Comparison of ENCODE assay signal across 13 mouse cellular contexts in the genomic region with DNA sequence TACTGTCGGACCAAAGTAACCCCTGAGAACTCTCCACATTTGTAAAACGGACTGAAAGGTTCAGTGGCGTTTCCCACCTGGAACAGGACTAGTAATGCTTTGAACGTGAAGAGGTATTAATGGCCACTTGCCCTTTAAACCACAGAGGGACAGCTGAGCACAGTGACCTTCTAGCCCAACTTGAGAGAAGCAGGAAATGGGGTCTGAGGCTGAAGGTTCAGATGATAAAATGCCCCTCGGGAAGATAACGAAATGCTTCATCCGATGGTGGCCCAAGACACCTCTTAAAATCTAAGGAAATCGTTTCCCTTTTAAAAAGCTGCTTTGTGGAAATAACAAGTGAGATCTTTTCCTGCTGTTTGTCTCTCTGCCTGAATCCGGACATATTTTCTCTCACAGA.
A peak's percentile ranks its signal among the peaks of the same experiment; 100 is the strongest.
DNase-seq lines count a peak whose midpoint lies in the region; ATAC-seq and TF ChIP-seq lines count a peak whose summit lies in the region.
"Had no signal": no experiment of that assay in that cellular context is flagged by ENCODE, and none has a peak within 500 bp of the region (broad histone marks: within the 10 kb centered on the region; RNA-seq: fewer than 3 reads in every experiment).

No protein-coding gene starts in this region.

- no peak for DNase-seq in cerebellum, adult 2 months
- no peak for DNase-seq in cerebellum, adult 11-12 months
- no peak for DNase-seq in hindbrain, postnatal 0 days (ENCODE audit: low spot score)
- DNase-seq in retina, postnatal 1 day, result peak; percentile 3
- no peak for DNase-seq in retina, embryonic 14.5 days (ENCODE audit: low spot score)
- DNase-seq in right cerebral cortex, postnatal 25 days, result no peak
- DNase-seq: B cell, adult 2 months; gastrocnemius, postnatal 36 days; midbrain, embryonic 14.5 days had no signal

- no peak for TF ChIP-seq POLR2A in cerebellum, adult 2 months (IDR thresholded peaks at IDR 0.05; ENCODE audit: borderline replicate concordance, insufficient read depth, low read length)

- no peaks in the 10 kb centered on the region for H3K9me3 ChIP-seq in hindbrain, postnatal 0 days (ENCODE audit: low read length)
- H3K9me3 ChIP-seq in hindbrain, embryonic 13.5 days, result no peaks in the 10 kb centered on the region
- H3K9me3 ChIP-seq: embryonic facial prominence, embryonic 10.5 days; neural tube, embryonic 12.5 days had no signal

- no peak for ATAC-seq in hindbrain, postnatal 0 days
- ATAC-seq in hindbrain, embryonic 13.5 days (ENCODE audit: low FRiP score), result no peak

- H3K27me3 ChIP-seq in cerebellum, adult 2 months (ENCODE audit: control insufficient read depth, insufficient read depth, low read length), result no peaks in the 10 kb centered on the region
- no peaks in the 10 kb centered on the region for H3K27me3 ChIP-seq in hindbrain, postnatal 0 days (ENCODE audit: insufficient read depth, low read length)
- H3K27me3 ChIP-seq in hindbrain, embryonic 13.5 days, result no peaks in the 10 kb centered on the region
- H3K27me3 ChIP-seq: neural tube, embryonic 12.5 days had no signal

- no peaks in the 10 kb centered on the region for H3K36me3 ChIP-seq in hindbrain, postnatal 0 days (ENCODE audit: insufficient read depth, low read length)
- no peaks in the 10 kb centered on the region for H3K36me3 ChIP-seq in hindbrain, embryonic 13.5 days
- H3K36me3 ChIP-seq: embryonic facial prominence, embryonic 10.5 days; neural tube, embryonic 12.5 days had no signal

- no peak overlapping the region for H3K4me2 ChIP-seq in hindbrain, postnatal 0 days (ENCODE audit: low read depth, low read length)
- no peak overlapping the region for H3K4me2 ChIP-seq in hindbrain, embryonic 13.5 days
- H3K4me2 ChIP-seq: neural tube, embryonic 12.5 days had no signal

- peaks cover 12% of the 10 kb centered on the region; the same call in 1 of the 2 replicates for H3K4me1 ChIP-seq in cerebellum, adult 2 months (ENCODE audit: control insufficient read depth, insufficient read depth, low read length)
- no peaks in the 10 kb centered on the region for H3K4me1 ChIP-seq in hindbrain, postnatal 0 days (ENCODE audit: insufficient read depth, low read length)
- peaks cover 13% of the 10 kb centered on the region for H3K4me1 ChIP-seq in hindbrain, embryonic 13.5 days (replicated peaks)

- peak overlapping the region; percentile 94 for H3K27ac ChIP-seq in cerebellum, adult 2 months (ENCODE audit: insufficient read depth, low read length)
- H3K27ac ChIP-seq in hindbrain, postnatal 0 days, result 0 out of 2 replicates have a peak overlapping the region, but pooled peaks have one; percentile 45
- no peak overlapping the region for H3K27ac ChIP-seq in hindbrain, embryonic 13.5 days
- H3K27ac ChIP-seq: neural tube, embryonic 12.5 days; stomach, postnatal 0 days had no signal

- H3K4me3 ChIP-seq in cerebellum, adult 2 months (replicated peaks; ENCODE audit: insufficient read depth, low read depth, low read length), result no peak overlapping the region
- no peak overlapping the region for H3K4me3 ChIP-seq in hindbrain, postnatal 0 days (ENCODE audit: low read length)
- no peak overlapping the region for H3K4me3 ChIP-seq in hindbrain, embryonic 13.5 days
- H3K4me3 ChIP-seq: embryonic facial prominence, embryonic 10.5 days; neural tube, embryonic 12.5 days had no signal

- WGBS in cerebellum, adult 2 months, result 79% methylated on average over 9 of the region's 9 CpGs
- 86% methylated on average over 9 of the region's 9 CpGs for WGBS in hindbrain, postnatal 0 days
- WGBS in hindbrain, embryonic 13.5 days, result 75% methylated on average over 9 of the region's 9 CpGs

- no peak overlapping the region for H3K9ac ChIP-seq in hindbrain, postnatal 0 days (replicated peaks; ENCODE audit: low read length)
- H3K9ac ChIP-seq in hindbrain, embryonic 13.5 days, result no peak overlapping the region
- H3K9ac ChIP-seq: neural tube, embryonic 12.5 days had no signal

- TF ChIP-seq CTCF in cerebellum, adult 2 months (IDR thresholded peaks at IDR 0.05; ENCODE audit: borderline replicate concordance, insufficient read depth, low read depth, low read length), result no peak
- no peak for TF ChIP-seq CTCF in hindbrain, postnatal 0 days (IDR thresholded peaks at IDR 0.05; ENCODE audit: low read depth)
